Mouse (Mus musculus) thymus, postnatal 4 days (tissue): ENCODE data around the gene Psmd2.
"Not testable (repeated sequence)": the region's sequence is repeated elsewhere in the genome, so short reads cannot be mapped to it uniquely, and the experiment has no call there.

Experiments used
- DNase-seq: peaks from one replicate; pipeline ENCODE4 v3.0.0; 2021

Gene Psmd2

GRCm38 (mm10) chr16:20668013-20668412 is 16.6 kb downstream of the Psmd2 start, which contains the start of gene Eif4g1:
Gene Eif4g1 (plus strand): TSS chr16:20668313.
- DNase-seq: not testable (repeated sequence)

GRCm38 (mm10) chr16:20670291-20670690 is 18.8 kb downstream of the Psmd2 start:
- no peak for DNase-seq

- no peak for DNase-seq
These were observed 20.4 kb downstream of the Psmd2 start for GRCm38 (mm10) chr16:20671886-20672285.

- peak; percentile 97 for DNase-seq
These were observed 21.0 kb downstream of the Psmd2 start for GRCm38 (mm10) chr16:20672500-20672902.

GRCm38 (mm10) chr16:20672965-20673705 is 21.7 kb downstream of the Psmd2 start:
- peak; percentile 77 for DNase-seq

- DNase-seq: peak; percentile 59
These were observed 22.4 kb downstream of the Psmd2 start for GRCm38 (mm10) chr16:20673706-20674303.

- DNase-seq: no peak
These were observed 23.8 kb downstream of the Psmd2 start for GRCm38 (mm10) chr16:20675213-20675612.

GRCm38 (mm10) chr16:20676702-20677101 is 25.2 kb downstream of the Psmd2 start:
- no peak for DNase-seq

GRCm38 (mm10) chr16:20677380-20677779 is 25.9 kb downstream of the Psmd2 start:
- DNase-seq: no peak

- no peak for DNase-seq
These were observed 26.7 kb downstream of the Psmd2 start for GRCm38 (mm10) chr16:20677974-20678675.

- no peak for DNase-seq
These were observed 39.3 kb downstream of the Psmd2 start for GRCm38 (mm10) chr16:20690774-20691173.

GRCm38 (mm10) chr16:20691617-20692016 is 40.2 kb downstream of the Psmd2 start:
- no peak for DNase-seq

GRCm38 (mm10) chr16:20692241-20692965 is 41.0 kb downstream of the Psmd2 start:
- DNase-seq: no peak

GRCm38 (mm10) chr16:20693111-20693701 is 41.8 kb downstream of the Psmd2 start, which contains the start of gene Fam131a:
Gene Fam131a (plus strand): TSS chr16:20693241.
- DNase-seq: peak; percentile 85

GRCm38 (mm10) chr16:20694781-20695180 is 43.3 kb downstream of the Psmd2 start:
- no peak for DNase-seq

- peak; percentile 46 for DNase-seq
These were observed 44.3 kb downstream of the Psmd2 start for GRCm38 (mm10) chr16:20695622-20696323.

- no peak for DNase-seq
These were observed 47.8 kb downstream of the Psmd2 start for GRCm38 (mm10) chr16:20699266-20699665.

GRCm38 (mm10) chr16:20700036-20700435 is 48.6 kb downstream of the Psmd2 start:
- DNase-seq: no peak

GRCm38 (mm10) chr16:20701316-20701715 is 49.9 kb downstream of the Psmd2 start:
- no peak for DNase-seq

GRCm38 (mm10) chr16:20701729-20702521 is 50.5 kb downstream of the Psmd2 start:
- DNase-seq: no peak

- peak; percentile 72 for DNase-seq
These were observed 51.1 kb downstream of the Psmd2 start for GRCm38 (mm10) chr16:20702522-20702893.
